Mouse (Mus musculus): ENCODE results near the gene Phgr1.

Gene Phgr1

DNA sequence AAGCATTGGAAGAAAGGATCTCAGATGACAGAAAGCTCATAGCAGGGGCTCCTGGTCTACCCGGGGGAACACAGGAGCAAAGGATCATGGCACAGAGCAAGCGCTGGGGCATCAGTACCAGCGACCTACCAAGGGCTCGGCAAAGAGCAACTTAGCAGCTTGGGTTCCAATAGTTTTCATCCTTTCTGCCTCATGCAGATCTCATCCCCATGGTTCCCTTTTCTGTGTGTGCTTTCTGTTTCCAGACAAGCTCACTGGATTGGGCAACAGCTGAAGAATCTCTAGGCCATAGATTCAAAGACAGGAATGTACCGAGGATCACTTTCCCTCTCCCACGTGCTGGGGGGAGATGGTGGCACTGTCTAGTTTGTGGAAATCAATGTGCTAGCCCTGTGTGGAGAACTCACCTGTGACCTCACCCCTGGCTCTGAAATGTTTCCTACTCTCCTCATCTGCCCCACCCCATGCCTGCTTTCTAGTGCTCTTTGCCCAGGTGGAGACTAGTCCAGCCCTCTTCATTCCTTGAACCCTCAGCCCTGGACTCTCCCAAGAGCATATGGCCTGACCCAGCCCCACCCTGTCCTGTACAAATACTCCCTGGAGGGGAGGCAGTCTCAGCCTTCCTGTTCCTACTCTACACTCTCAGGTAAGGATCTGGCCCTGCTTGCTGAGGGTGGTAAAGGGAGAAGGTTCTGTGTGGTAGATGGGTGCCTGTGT is at the start of gene Phgr1:
Gene Phgr1, plus strand, starts transcription at position 612 of the 717 bp plus-strand sequence.
- no peak for DNase-seq (ENCODE audit: low spot score)

- DNase-seq (ENCODE audit: low spot score): no peak
Measured at GRCm38 (mm10) chr2:118723693-118724486, 48.7 kb upstream of the Phgr1 start.

DNA sequence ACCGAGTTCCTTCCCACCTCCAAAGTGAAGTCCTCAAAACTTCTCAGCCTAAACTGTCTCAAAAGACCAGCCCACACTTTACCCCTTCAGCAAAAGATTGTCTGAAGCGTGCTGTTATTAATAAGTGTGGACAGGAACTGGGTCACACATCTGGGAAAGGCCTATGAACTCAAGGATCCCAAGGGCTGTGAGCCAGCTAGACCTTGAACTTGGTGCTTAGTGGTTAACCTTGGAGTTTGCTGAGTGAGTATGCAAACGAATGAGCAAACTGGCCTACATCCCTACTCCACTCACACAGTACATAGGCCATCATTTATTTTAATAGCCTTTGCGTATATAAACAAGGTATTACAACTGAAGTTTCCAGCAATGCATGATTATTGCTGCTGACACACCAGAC is 47.1 kb upstream of the Phgr1 start:
- no peak for DNase-seq (ENCODE audit: low spot score)

DNA sequence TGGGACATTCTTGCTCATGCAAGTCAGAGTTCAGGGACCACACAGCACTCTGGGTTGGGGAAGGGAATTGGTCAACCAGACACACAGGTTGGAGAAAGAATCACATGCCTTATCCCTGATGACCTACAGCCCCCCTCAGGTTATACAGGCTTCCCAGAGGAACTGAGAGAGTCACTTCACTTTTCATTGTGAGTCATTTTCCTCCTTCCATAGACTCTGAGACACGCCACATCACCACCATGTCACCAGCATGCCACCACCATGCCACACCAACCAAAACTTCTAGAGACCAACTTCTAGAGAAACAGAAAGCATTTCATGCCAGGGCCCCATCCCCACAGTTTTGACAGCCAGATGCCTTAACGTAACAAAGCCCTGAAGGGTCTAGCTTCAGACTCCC is 45.7 kb upstream of the Phgr1 start:
- DNase-seq (ENCODE audit: low spot score): no peak

DNA sequence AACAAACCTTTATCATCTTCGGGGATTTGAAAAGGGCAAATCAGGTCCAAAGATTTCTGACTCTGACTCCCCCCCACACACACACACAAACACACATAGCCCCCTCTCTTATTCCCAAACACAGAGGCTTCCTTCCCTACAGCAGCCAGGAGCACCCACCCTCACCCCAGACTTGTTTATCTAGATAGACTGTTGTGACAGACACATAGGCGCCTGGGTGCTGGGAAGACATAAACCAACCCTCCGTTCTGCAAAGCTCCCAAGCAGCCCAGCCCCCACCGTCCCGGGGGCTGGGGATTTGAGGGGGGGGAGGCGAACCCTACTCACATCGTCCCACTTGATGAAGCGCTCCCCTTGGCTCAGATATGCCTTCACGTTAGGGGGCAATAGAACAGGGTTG is 44.7 kb upstream of the Phgr1 start:
- no peak for DNase-seq (ENCODE audit: low spot score)

GRCm38 (mm10) chr2:118728337-118728736 is 44.2 kb upstream of the Phgr1 start, which contains the start of gene Plcb2:
Gene Plcb2, minus strand, starts transcription at chr2:118728438.
- no peak for DNase-seq (ENCODE audit: low spot score)

DNA sequence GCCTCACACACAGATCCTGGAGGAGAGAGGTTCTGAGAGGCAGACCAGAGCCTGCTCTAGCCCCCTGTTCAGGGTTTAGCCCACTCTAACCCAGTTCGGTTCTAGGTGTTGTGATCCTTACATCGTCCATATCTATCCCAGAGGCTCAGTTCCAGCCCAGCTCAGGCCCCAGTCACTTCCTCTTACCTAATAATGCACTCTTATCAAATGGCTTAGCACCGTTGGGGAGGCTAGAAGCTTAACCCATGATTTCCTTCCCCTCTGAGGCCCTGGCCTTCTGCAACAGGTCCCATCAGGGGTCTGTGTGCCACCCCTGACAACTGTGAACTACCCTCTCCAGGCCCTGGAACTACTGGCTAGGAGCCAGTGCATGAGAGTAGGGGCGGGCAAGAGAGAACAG is 43.4 kb upstream of the Phgr1 start:
- DNase-seq (ENCODE audit: low spot score): no peak

DNA sequence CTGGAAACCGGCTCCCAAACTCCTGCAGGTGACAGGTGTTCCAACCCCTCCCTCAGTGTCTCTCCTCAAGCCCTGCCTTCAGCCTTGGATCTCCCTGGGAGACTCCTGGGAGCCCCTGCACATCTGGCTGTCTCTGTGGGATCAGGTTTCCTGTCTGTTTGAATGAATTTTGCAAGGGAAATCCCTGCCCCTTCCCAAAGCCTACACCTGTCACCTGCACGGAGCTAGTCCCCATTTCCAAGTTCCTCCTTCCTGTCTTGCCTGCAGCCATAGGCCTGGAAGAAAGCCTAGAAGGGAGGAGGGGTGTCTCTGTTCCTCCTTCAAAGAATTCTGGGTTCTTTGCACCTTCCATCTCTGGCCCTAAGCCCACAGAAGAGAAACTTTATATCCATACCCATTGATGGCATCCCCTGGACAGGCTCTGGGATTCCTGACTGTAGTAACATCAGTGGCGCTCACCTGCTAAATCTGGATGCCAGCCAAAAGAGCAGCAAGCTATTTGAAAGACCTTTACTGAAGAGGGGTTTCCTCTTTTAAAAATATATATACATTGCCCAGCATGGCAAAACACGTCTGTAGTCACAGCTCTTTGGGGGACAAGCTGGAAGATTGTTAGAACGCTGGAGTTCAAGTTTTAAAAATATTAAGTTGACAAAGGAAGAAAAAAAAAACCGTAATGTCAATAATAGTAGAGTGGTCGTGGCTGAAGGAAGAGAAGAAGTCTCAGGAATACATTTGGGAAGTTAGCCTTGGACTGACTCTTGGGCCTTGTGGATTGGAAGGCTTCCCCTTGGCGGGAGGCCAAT is 42.5 kb upstream of the Phgr1 start:
- DNase-seq (ENCODE audit: low spot score): no peak

GRCm38 (mm10) chr2:118730622-118730915 is 42.0 kb upstream of the Phgr1 start:
- peak; percentile 71 for DNase-seq (ENCODE audit: low spot score)

GRCm38 (mm10) chr2:118731981-118732380 is 40.6 kb upstream of the Phgr1 start:
- DNase-seq (ENCODE audit: low spot score): no peak

- DNase-seq (ENCODE audit: low spot score): no peak
Measured at GRCm38 (mm10) chr2:118733341-118733740, 39.2 kb upstream of the Phgr1 start.

GRCm38 (mm10) chr2:118740341-118740740 is 32.2 kb upstream of the Phgr1 start:
- no peak for DNase-seq (ENCODE audit: low spot score)

DNA sequence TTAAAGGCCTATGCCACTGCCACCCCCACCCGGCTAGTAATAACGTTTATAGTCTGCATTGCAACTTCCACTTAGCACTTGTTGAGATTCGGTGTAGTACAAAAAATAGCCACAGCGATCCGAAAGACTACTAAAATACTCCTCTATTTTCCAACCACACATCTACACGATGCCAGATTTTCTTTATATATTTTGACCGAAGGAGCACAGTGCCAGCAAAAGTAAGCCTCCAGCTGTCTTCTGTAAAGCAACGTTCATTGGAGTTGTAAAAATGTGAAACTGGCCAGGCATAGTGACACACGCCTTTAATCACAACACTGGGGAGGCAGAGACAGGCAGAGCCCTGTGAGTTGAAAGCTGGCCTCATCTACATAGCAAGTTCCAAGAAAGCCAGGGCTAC is 31.4 kb upstream of the Phgr1 start:
- DNase-seq (ENCODE audit: low spot score): no peak

- no peak for DNase-seq (ENCODE audit: low spot score)
Measured at GRCm38 (mm10) chr2:118743261-118743943, 29.2 kb upstream of the Phgr1 start.

DNA sequence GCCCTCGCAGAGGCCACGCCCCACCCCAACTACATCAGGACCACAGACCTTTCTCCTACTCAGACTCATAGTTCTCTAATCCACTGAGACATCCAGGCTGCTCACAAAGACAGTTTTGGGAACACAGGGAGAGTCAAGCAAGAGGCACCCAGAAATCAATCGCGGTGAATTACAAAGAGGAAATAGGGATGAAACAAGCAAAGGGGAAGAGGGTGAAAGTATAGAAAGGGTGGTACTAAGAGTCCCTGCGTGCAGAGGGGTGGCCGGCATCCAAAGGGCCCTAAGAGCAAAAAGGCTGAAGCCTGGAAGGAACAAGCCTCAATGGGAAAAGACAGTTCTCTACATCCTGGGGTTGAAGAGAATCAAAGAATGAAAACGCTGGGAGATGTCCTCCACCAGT is 27.9 kb upstream of the Phgr1 start:
- DNase-seq (ENCODE audit: low spot score): no peak

GRCm38 (mm10) chr2:118745232-118745884 is 27.2 kb upstream of the Phgr1 start, which contains the start of gene Inafm2:
Gene Inafm2, plus strand, starts transcription at chr2:118745758.
- DNase-seq (ENCODE audit: low spot score): peak; percentile 90

- no peak for DNase-seq (ENCODE audit: low spot score)
Measured at GRCm38 (mm10) chr2:118745915-118746901, 26.4 kb upstream of the Phgr1 start.

GRCm38 (mm10) chr2:118747301-118747960 is 25.1 kb upstream of the Phgr1 start:
- DNase-seq (ENCODE audit: low spot score): no peak

GRCm38 (mm10) chr2:118749341-118749884 is 23.2 kb upstream of the Phgr1 start:
- no peak for DNase-seq (ENCODE audit: low spot score)

Data from urinary bladder, postnatal 14 days (tissue).